Mouse (Mus musculus) kidney, embryonic 16.5 days (tissue): ENCODE results near the gene Mr1. TPM values are rescaled to one million over a fixed set of nuclear protein-coding genes. Genes with fewer than 3 reads are reported as not detected.

Experiments
- ATAC-seq: fragments of 200-750 bp; cut with Nextera tagmentation; 2 replicates; pipeline ENCODE4 v1.8.0; 2017; ENCODE audit warnings: moderate TSS enrichment; ENCODE audit not compliant: low FRiP score, low TSS enrichment
- H3K27ac ChIP-seq: fragments of 300-500 bp; sonication (generic); 2 replicates; pipeline ENCODE4 v1.5.1; 2014; ENCODE audit warnings: low read length
- H3K27me3 ChIP-seq: fragments of 300-500 bp; sonication (generic); 2 replicates; pipeline ENCODE4 v1.6.1; 2014; ENCODE audit warnings: low read length, control low read depth, mixed read lengths; ENCODE audit not compliant: insufficient read depth
- H3K36me3 ChIP-seq: fragments of 300-500 bp; sonication (generic); 2 replicates; pipeline ENCODE4 v1.6.1; 2014; ENCODE audit warnings: low read length, control low read depth, mixed read lengths; ENCODE audit not compliant: insufficient read depth
- H3K4me1 ChIP-seq: fragments of 300-500 bp; sonication (generic); 2 replicates; pipeline ENCODE4 v1.6.1; 2014; ENCODE audit warnings: low read length, control low read depth, mixed read lengths; ENCODE audit not compliant: insufficient read depth
- H3K4me2 ChIP-seq: fragments of 300-500 bp; sonication (generic); replicated peaks from 2 replicates; pipeline ENCODE4 v1.6.1; 2014; ENCODE audit warnings: low read depth, low read length
- H3K4me3 ChIP-seq: fragments of 300-500 bp; sonication (generic); 2 replicates; pipeline ENCODE4 v1.5.1; 2014; ENCODE audit warnings: mild to moderate bottlenecking, low read length
- H3K9ac ChIP-seq: fragments of 300-500 bp; sonication (generic); replicated peaks from 2 replicates; pipeline ENCODE4 v1.6.1; 2014; ENCODE audit warnings: low read length
- H3K9me3 ChIP-seq: fragments of 300-500 bp; sonication (generic); 2 replicates; pipeline ENCODE4 v1.6.1; 2016; ENCODE audit warnings: low read length, control low read depth
- WGBS: fragments of 180-500 bp; shearing (Covaris S2); extraction: QIAGEN DNeasy Blood & Tissue Kit; methylation state at CpG from one replicate; pipeline ENCODE4 v1.1.7; 2014; 5-methylcytosine and 5-hydroxymethylcytosine counted together
- polyA plus RNA-seq: library from polyadenylated mRNA; unstranded; fragments of >200 nt; fragmentation: Nextera tagmentation; extraction: Ambion mirVana; gene quantifications from 2 replicates; pipeline ENCODE4 v1.2.1, GENCODE M21; 2015

Gene Mr1
- polyA plus RNA-seq, 1 experiment from 2014 or later: 8.6 TPM

GRCm38 (mm10) chr1:155082158-155082964 is 64.3 kb downstream of the Mr1 start:
- Histone ChIP-seq H3K4me1 (peaks cover 62% of the 10 kb centered on the region), H3K27me3 (no peaks in the 10 kb centered on the region), H3K9ac (peak overlapping the region; percentile 82), H3K4me2 (peak overlapping the region; percentile 82), H3K36me3 (no peaks in the 10 kb centered on the region), H3K9me3 (no peaks in the 10 kb centered on the region), H3K27ac (peak overlapping the region; percentile 98), H3K4me3 (peak overlapping the region; percentile 53)
- WGBS: 12% methylated on average over 11 of the region's 11 CpGs
- ATAC-seq: no peak

GRCm38 (mm10) chr1:155077675-155078074 is 68.9 kb downstream of the Mr1 start:
- 42% methylated on average over 3 of the region's 3 CpGs for WGBS
- Histone ChIP-seq H3K4me3 (no peak overlapping the region), H3K4me2 (no peak overlapping the region), H3K9me3 (no peaks in the 10 kb centered on the region), H3K4me1 (peaks cover 39% of the 10 kb centered on the region), H3K9ac (no peak overlapping the region), H3K27me3 (no peaks in the 10 kb centered on the region), H3K27ac (peak overlapping the region; percentile 16; the same call in 1 of the 2 replicates), H3K36me3 (no peaks in the 10 kb centered on the region)
- ATAC-seq: peak; percentile 35; the same call in 1 of the 2 replicates

Other genes starting within 250 kb of the Mr1 start
- gene Ier5, start 47.2 kb downstream of the Mr1 start, polyA plus RNA-seq: 4.4 and 5.3 TPM in 2 replicates
- gene Stx6, start 11.9 kb upstream of the Mr1 start, polyA plus RNA-seq: 70.9 and 78.0 TPM in 2 replicates
- 8.2 and 9.1 TPM in 2 replicates for gene BC034090, start 97.6 kb upstream of the Mr1 start, polyA plus RNA-seq